Mouse (Mus musculus) liver, embryonic 14 days (tissue): ENCODE measurements around the gene Tll1. TPM values are rescaled to one million over a fixed set of nuclear protein-coding genes. Genes with fewer than 3 reads are reported as not detected.

Source experiments
- polyA plus RNA-seq: library from polyadenylated mRNA; depleted of rRNA; stranded (reverse); fragments of >200 nt; gene quantifications from 2 replicates; pipeline ENCODE4 v1.2.3, GENCODE M21; 2012; rRNA removed

Gene Tll1
- 0.01 and 0.05 TPM in 2 replicates for polyA plus RNA-seq

DNA sequence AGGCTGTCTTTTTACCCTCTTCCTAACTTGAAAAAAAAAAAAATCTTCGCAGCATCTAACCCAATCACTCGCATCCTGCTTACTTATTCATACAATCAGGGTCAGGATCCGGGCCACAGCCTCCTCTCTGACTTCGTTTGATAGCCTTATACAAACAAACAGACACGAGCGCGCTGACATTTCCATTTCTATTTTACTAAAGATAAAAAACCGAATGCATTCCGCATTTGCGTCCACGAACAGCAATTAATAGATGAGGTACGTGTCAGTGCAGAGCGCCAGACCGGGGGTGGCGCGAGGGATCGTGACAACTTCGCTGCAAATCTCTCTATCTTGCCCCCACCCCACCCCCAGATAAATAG lies at the start of gene Tll1:
Gene Tll1, minus strand, starts transcription at position 248 of the 362 bp plus-strand sequence.

